Mouse (Mus musculus) thymus, adult 2 months (tissue): ENCODE measurements around the gene Siah2. TPM values are rescaled to one million over a fixed set of nuclear protein-coding genes. Genes with fewer than 3 reads are reported as not detected.

Source experiments
- DNase-seq: peaks from one replicate; pipeline ENCODE4 v3.0.0; 2021
- H3K27ac ChIP-seq: fragments of 200-500 bp; 2 replicates; pipeline ENCODE4 v1.5.1; 2012; ENCODE audit warnings: low read length, control low read depth; ENCODE audit not compliant: control insufficient read depth, insufficient read depth
- H3K27me3 ChIP-seq: fragments of 200-500 bp; 2 replicates; pipeline ENCODE4 v1.6.1; 2012; ENCODE audit warnings: mild to moderate bottlenecking, low read length, moderate library complexity, mixed read lengths; ENCODE audit not compliant: control insufficient read depth, insufficient read depth
- H3K36me3 ChIP-seq: fragments of 200-500 bp; 2 replicates; pipeline ENCODE4 v1.6.1; 2012; ENCODE audit warnings: mild to moderate bottlenecking, low read length, moderate library complexity; ENCODE audit not compliant: control insufficient read depth, insufficient read depth
- H3K4me1 ChIP-seq: fragments of 200-500 bp; replicated peaks from 2 replicates; pipeline ENCODE4 v1.6.1; 2012; ENCODE audit warnings: low read length; ENCODE audit not compliant: control insufficient read depth, insufficient read depth
- H3K4me3 ChIP-seq: fragments of 200-500 bp; 2 replicates; pipeline ENCODE4 v1.5.1; 2012; ENCODE audit warnings: mild to moderate bottlenecking, low read length, control low read depth, moderate library complexity; ENCODE audit not compliant: control insufficient read depth, insufficient read depth
- CTCF ChIP-seq: fragments of 200-500 bp; IDR thresholded peaks from 2 replicates; pipeline ENCODE4 v1.5.1; 2012; ENCODE audit warnings: mild to moderate bottlenecking, control low read depth, low read length, moderate library complexity, borderline replicate concordance; ENCODE audit not compliant: control insufficient read depth, poor library complexity, insufficient read depth; ENCODE audit errors: extremely low read depth
- POLR2A ChIP-seq: fragments of 200-500 bp; IDR thresholded peaks from 2 replicates; pipeline ENCODE4 v1.6.1; 2012; ENCODE audit warnings: mild to moderate bottlenecking, low read length, control low read depth, moderate library complexity; ENCODE audit not compliant: control insufficient read depth, poor library complexity, insufficient read depth; ENCODE audit errors: extremely low read depth
- WGBS: fragments of 180-500 bp; shearing (Covaris S2); methylation state at CpG from one replicate; pipeline ENCODE4 v1.1.7; 2018; 5-methylcytosine and 5-hydroxymethylcytosine counted together
- polyA plus RNA-seq: library from polyadenylated mRNA; depleted of rRNA; stranded (reverse); fragments of >200 nt; gene quantifications from 2 replicates; pipeline ENCODE4 v1.2.3, GENCODE M21; 2012

The Siah2 gene
- polyA plus RNA-seq, 1 experiment, result 19.4 TPM

DNA sequence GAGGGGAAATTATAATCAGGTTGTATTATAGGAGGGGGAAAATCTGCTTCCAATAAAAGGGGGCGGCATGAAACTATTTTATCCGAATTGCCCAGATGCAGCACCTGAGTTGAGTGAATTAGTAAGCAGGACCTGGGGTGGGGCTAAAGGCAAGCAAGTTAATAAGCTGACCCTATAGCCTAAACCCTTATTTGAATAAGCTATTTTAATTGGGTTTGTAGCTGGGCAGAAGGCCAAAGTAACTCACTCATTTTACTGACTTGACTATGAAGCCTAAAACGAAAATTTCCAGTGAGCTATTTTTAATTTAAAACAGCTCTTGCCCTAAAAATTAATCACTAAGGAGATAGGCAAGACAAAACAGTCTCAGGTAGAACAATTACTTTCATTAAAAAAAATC, 2.5 kb downstream of the Siah2 start:
- Histone ChIP-seq H3K27me3 (no peaks in the 10 kb centered on the region), H3K36me3 (no peaks in the 10 kb centered on the region), H3K4me3 (no peak overlapping the region), H3K27ac (no peak overlapping the region), H3K4me1 (peaks cover 5% of the 10 kb centered on the region; the same call in 1 of the 2 replicates)
- no peak for TF ChIP-seq POLR2A
- TF ChIP-seq CTCF, result no peak
- no peak for DNase-seq
- 90% methylated on average over 3 of the region's 3 CpGs for WGBS

DNA sequence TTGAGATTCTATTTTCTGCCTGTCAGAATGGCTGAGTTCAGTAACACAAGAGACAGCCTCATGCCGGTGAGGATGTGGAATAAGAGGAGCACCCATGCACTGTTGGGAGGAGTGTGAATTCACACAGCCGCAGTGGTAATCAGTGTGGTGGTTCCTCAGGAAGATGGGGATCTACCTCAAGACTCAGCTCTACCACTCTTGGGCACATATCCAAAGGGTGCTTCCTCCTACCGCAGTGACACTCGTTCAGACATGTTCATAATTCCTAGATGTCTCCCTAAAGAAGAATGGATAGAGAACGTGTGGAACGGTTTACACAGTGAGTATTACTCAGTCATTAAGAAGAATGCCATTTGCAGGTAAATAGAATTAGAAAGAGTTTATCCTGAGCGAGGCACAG, 3.1 kb downstream of the Siah2 start:
- DNase-seq, result no peak
- Histone ChIP-seq H3K4me3 (no peak overlapping the region), H3K27ac (no peak overlapping the region), H3K36me3 (no peaks in the 10 kb centered on the region), H3K4me1 (peaks cover 5% of the 10 kb centered on the region; the same call in 1 of the 2 replicates), H3K27me3 (no peaks in the 10 kb centered on the region)
- WGBS, result 79% methylated on average over 7 of the region's 7 CpGs
- TF ChIP-seq POLR2A (no peak), CTCF (no peak)

DNA sequence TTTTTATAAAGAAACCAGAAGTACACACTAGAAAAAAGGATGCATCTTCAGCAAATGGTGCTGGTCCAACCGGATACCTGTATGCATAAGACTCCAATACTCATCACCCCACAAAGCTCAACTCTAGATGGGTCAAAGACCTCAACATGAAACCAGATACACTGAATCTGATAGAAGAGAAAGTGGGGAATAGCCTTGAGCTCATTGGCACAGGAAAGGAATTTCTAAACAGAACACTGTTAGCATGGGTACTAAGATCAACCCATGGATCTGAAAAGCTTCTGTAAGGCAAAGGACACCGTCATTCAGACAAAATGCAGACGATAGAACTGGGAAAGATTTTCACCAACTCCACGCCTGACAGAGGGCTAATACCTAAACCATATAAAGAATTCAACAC, 3.6 kb downstream of the Siah2 start:
- Histone ChIP-seq H3K36me3 (no peaks in the 10 kb centered on the region), H3K27me3 (no peaks in the 10 kb centered on the region), H3K4me1 (peaks cover 5% of the 10 kb centered on the region; the same call in 1 of the 2 replicates), H3K27ac (no peak overlapping the region), H3K4me3 (no peak overlapping the region)
- WGBS, result 96% methylated on average over 4 of the region's 4 CpGs
- no peak for DNase-seq
- TF ChIP-seq POLR2A, result no peak
- no peak for TF ChIP-seq CTCF

DNA sequence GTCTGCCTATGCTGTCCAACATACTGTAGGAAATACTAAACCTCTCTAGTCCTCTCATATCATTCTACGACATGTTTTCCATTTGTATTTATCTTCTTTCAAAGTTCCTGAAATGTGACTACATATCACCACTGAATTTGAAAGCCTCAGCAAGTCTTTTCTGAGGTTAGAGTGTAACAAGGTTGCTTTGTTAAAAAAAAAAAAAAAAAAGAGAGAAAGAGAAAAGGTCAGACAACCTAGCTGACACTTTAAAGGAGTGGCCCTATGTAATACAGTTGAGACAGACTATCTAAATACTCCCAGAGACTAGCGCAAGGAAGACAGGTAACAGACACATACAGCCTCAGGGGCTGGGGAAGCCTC, 5.3 kb downstream of the Siah2 start:
- H3K27me3 ChIP-seq, result no peaks in the 10 kb centered on the region
- no peak overlapping the region for H3K4me3 ChIP-seq
- H3K4me1 ChIP-seq, result no peaks in the 10 kb centered on the region
- TF ChIP-seq CTCF (no peak), POLR2A (no peak)
- no peaks in the 10 kb centered on the region for H3K36me3 ChIP-seq
- H3K27ac ChIP-seq, result no peak overlapping the region
- DNase-seq, result no peak
- WGBS, result 95% methylated on average over 2 of the region's 2 CpGs

DNA sequence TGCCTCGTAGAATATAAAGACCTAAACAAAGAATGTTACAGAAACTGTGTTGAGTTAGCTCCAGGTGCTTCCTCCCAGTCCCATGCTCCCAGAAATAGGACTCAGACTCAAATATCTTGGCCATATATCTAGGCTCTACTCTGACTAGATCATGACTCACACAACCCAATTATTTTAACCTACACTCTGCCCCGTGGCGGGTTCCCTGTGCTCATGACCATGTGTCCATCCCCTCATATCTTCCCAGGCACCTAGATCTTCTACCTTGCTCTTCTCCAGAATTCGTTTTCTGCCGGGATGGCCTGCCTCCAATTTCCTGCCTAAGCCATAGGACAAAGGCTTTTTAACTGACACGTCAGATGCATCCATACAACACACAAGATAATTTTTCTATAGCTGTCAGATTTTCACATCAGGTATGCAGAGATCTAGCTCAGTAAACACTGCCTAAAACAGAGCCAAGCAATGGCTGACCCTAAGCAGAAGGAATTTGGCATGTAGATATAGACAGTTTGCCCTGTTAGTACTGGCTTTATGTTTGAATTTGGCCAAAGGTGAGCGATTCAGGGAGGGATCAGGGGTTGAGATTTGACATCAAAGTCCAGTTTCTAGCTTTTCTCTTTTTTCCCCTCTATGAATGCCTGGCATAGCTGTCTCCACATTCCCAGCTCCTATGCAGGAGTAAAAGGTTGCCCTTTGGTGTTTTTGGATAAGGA, 5.8 kb downstream of the Siah2 start:
- no peak for TF ChIP-seq CTCF
- no peak for TF ChIP-seq POLR2A
- 95% methylated on average over 7 of the region's 7 CpGs for WGBS

DNA sequence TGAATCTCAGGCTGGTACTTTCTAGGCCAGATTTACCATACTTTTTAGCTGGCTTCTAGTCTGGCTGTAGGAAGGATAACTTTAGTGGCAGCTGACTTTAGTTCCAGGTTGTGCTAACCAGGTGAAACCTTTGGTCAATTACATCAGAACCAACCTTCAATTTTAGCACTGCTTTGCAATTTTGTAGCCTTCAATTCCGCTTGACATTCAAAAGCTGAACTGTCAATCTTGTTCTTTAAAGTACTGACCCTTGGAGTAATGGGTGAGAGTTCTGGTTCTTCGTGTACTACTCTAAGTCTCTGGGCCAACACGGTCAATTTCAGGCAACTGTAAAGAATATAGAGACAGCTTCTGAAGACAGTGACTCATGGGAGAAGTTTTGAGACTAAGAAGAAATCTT, 6.8 kb downstream of the Siah2 start:
- Histone ChIP-seq H3K36me3 (no peaks in the 10 kb centered on the region), H3K27ac (no peak overlapping the region), H3K27me3 (no peaks in the 10 kb centered on the region), H3K4me1 (no peaks in the 10 kb centered on the region), H3K4me3 (no peak overlapping the region)
- no peak for DNase-seq
- WGBS, result 98% methylated on average over 3 of the region's 3 CpGs
- TF ChIP-seq CTCF, result no peak

More for the DNA sequence above, 5.8 kb downstream of the Siah2 start:
- Histone ChIP-seq H3K36me3 (no peaks in the 10 kb centered on the region), H3K27ac (no peak overlapping the region), H3K4me1 (no peaks in the 10 kb centered on the region), H3K27me3 (no peaks in the 10 kb centered on the region), H3K4me3 (no peak overlapping the region)
- no peak for DNase-seq

DNA sequence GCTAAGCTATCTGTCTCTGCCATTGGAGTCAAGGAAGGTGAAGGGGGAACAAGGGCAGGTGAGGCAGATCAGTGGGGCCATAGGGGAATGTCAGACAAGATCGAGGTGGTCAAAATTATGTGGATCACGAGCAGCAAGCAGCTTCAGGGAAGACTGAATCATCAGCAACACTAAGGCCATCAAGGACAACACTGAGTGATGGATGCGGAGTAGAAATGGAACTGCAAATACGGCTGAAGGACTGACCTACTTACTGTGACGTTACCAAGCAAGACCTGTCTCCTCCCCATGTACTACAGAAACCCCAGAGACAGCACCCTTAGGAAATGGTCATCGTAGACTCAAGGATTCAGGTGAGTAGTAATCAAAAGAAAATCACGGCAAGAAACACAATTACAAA, 8.9 kb downstream of the Siah2 start:
- WGBS, result 97% methylated on average over 7 of the region's 7 CpGs
- Histone ChIP-seq H3K4me3 (no peak overlapping the region), H3K4me1 (0 out of 2 replicates have a peak, but pooled peaks cover 2% of the 10 kb centered on the region), H3K27ac (no peak overlapping the region), H3K27me3 (no peaks in the 10 kb centered on the region), H3K36me3 (no peaks in the 10 kb centered on the region)
- DNase-seq, result no peak
- TF ChIP-seq CTCF (no peak), POLR2A (no peak)
